Mouse (Mus musculus) cerebellum, adult 2 months (tissue): ENCODE data around the gene Srsf7. TPM values are rescaled to one million over a fixed set of nuclear protein-coding genes. Genes with fewer than 3 reads are reported as not detected.
A peak's percentile ranks its signal among the peaks of the same experiment; 100 is the strongest.

Experiments used
- DNase-seq, 2 experiments: peaks; one replicate each; pipeline ENCODE4 v3.0.0; 2021
- H3K27ac ChIP-seq: fragments of 200-500 bp; 2 replicates; pipeline ENCODE4 v1.5.1; 2012; ENCODE audit warnings: low read length, control low read depth, inconsistent platforms; ENCODE audit not compliant: insufficient read depth
- H3K27me3 ChIP-seq: fragments of 200-500 bp; 2 replicates; pipeline ENCODE4 v1.6.1; 2012; ENCODE audit warnings: inconsistent platforms, mild to moderate bottlenecking, low read length, moderate library complexity; ENCODE audit not compliant: control insufficient read depth, insufficient read depth
- H3K4me1 ChIP-seq: fragments of 200-500 bp; 2 replicates; pipeline ENCODE4 v1.6.1; 2011; ENCODE audit warnings: low read length; ENCODE audit not compliant: control insufficient read depth, insufficient read depth
- H3K4me3 ChIP-seq: fragments of 200-500 bp; replicated peaks from 2 replicates; pipeline ENCODE3; 2011; ENCODE audit warnings: mild to moderate bottlenecking, low read depth, low read length, control low read depth; ENCODE audit not compliant: insufficient read depth
- CTCF ChIP-seq: fragments of 200-500 bp; IDR thresholded peaks from 2 replicates; pipeline ENCODE4 v1.5.1; 2011; ENCODE audit warnings: low read depth, mild to moderate bottlenecking, control low read depth, low read length, moderate library complexity, borderline replicate concordance; ENCODE audit not compliant: insufficient read depth
- POLR2A ChIP-seq: fragments of 200-500 bp; IDR thresholded peaks from 2 replicates; pipeline ENCODE4 v1.6.1; 2011; ENCODE audit warnings: low read length, control low read depth, borderline replicate concordance; ENCODE audit not compliant: insufficient read depth
- WGBS: fragments of 180-500 bp; shearing (Covaris S2); methylation state at CpG from one replicate; pipeline ENCODE4 v1.1.7; 2018; 5-methylcytosine and 5-hydroxymethylcytosine counted together
- polyA plus RNA-seq: library from polyadenylated mRNA; depleted of rRNA; stranded (reverse); fragments of >200 nt; gene quantifications from 2 replicates; pipeline ENCODE4 v1.2.3, GENCODE M21; 2012; rRNA removed

Gene Srsf7
- 124 and 136 TPM in 2 replicates for polyA plus RNA-seq

DNA sequence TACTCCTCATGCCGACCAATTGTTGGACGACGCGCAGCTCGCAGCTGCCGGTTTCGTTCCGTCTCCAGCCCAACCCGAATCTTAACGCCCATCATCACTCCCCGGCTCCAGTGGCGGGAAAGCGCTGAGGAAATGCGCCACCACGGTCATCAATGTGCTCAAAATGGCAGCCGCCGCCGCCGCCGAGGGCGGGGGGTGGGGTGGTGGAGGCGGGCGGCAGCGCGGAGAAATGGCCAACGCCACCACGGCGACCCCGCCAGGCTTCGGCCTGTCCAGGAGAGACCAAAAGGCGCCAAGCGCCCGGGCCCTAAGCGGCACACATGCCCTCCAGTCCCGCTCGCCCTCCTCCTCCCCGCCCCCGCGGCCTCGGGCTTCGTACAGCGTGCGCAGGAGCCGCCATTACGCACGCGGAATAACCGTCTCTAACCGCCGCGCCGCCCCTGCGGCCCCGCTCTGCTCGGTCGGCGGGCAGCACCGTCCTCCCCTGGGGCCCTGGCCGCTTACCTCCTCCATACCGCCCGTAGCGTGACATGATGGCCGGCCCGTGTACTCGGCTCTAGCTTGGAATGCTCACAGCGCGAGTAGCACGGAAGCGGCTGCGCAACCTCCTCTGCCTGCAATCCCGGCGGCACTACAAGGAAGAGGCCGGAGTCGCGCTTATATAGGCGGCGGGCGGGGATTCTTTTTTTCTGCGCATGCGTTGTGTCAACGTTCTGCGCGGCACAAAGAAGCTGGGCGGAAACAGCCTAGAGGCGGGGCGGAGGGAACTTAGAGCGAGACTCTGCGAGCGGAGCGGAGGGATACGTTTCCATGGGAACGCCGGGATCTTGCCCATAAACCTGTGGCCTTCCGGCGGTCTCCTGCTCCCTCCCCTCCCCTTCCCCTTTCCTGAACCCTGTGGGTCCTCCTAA is at the start of gene Srsf7, which contains the start of gene Ttc39d:
TSS of gene Srsf7 (minus strand) at position 637 of the 911 bp plus-strand sequence.
TSS of gene Ttc39d (plus strand) at position 790 of the 911 bp plus-strand sequence.
- Histone ChIP-seq H3K27ac (peak within 1 kb of the TSS; percentile 85), H3K4me3 (peak within 1 kb of the TSS; percentile 60), H3K4me1 (no peaks in the 10 kb centered on the region), H3K27me3 (no peaks in the 10 kb centered on the region)
- no peak for TF ChIP-seq CTCF
- TF ChIP-seq POLR2A: peak; percentile 100
- peak; percentile 98 to 99 for DNase-seq
- under 1% methylated on average over 90 of the region's 95 CpGs for WGBS

DNA sequence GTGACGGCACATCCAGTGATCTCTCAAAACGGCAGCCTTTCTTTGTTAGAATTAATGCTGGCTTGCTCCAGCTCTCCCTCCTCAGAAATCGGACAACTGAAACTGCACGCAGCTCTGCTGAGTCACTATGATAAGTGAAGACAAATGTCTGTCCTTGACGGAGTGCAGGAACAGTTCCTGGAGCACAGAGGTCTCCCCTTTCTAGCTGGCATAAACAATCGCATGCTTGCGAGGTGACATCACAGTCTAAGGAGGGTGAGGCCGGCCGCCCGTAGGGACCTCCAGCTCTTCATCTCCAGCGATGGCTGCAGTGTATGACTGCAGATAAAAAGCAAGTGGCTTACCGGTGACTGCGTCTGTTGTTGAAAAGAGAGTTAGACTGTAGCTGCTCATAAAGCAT is 48.1 kb upstream of the Srsf7 start:
- no peaks in the 10 kb centered on the region for H3K4me1 ChIP-seq
- no peak overlapping the region for H3K4me3 ChIP-seq
- no peak for TF ChIP-seq CTCF
- DNase-seq: no peak
- H3K27me3 ChIP-seq: no peaks in the 10 kb centered on the region
- 77% methylated on average over 13 of the region's 13 CpGs for WGBS
- H3K27ac ChIP-seq: no peak overlapping the region

DNA sequence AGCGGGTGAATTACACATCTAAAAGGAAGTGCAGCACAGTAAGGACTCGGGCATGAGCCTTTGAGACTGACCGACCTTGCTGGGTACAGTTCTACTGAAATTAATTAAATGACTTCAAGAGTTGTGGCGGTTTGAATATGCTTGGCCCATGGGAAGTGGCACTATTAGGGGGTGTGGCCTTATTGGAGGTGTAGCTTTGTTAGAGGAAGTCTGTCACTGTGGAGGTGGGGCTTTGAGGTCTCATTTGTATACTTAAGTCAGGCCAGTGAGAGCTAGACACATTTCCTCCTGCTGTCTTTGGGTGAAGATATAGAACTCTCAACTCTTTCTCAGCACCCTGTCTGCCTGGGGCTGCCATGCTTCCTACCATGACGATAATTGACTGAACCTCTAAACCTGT is 47.3 kb upstream of the Srsf7 start:
- Histone ChIP-seq H3K4me3 (no peak overlapping the region), H3K27ac (no peak overlapping the region), H3K4me1 (no peaks in the 10 kb centered on the region), H3K27me3 (no peaks in the 10 kb centered on the region)
- 97% methylated on average over 5 of the region's 5 CpGs for WGBS
- DNase-seq: no peak
- no peak for TF ChIP-seq CTCF
- TF ChIP-seq POLR2A: no peak

DNA sequence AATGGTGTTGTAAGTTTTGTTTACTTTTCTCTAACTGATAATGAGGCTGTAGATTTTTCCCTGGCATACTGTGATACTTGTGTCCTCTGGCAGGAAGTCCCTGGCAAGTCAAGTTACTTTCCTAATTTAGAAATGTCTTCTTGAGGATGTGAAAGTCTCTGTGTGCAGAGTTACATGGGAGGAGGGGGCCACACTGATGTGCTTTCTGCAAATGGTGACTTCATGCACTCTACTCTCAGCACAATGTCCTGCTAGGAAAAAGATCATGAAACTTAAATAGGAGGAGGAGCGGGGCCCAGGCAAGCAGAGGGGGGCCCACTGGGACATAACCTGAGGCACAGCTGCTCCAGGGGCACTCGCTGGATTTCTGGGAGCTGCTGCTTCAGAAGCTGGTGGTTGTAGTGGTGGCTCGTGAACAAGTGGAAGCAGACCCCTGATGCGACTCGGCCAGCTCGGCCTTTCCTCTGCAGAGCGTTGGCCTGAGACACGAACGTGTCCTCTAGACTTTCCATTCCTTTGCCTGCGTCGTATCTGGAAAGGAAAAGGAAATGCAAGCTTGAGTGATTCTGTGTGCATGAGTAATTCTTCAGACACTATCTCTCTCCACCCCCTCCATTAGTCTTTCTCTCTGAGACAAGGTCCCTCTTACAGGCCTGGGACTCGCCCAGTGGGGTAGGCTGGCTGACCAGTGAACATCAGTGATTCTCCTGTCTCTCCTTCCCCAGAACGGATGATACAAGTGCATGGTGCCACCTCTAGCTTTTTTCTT is 45.8 kb upstream of the Srsf7 start:
- DNase-seq: no peak
- no peaks in the 10 kb centered on the region for H3K27me3 ChIP-seq
- no peaks in the 10 kb centered on the region for H3K4me1 ChIP-seq
- 69% methylated on average over 13 of the region's 13 CpGs for WGBS
- no peak overlapping the region for H3K4me3 ChIP-seq
- H3K27ac ChIP-seq: no peak overlapping the region
- TF ChIP-seq POLR2A (no peak), CTCF (no peak)

DNA sequence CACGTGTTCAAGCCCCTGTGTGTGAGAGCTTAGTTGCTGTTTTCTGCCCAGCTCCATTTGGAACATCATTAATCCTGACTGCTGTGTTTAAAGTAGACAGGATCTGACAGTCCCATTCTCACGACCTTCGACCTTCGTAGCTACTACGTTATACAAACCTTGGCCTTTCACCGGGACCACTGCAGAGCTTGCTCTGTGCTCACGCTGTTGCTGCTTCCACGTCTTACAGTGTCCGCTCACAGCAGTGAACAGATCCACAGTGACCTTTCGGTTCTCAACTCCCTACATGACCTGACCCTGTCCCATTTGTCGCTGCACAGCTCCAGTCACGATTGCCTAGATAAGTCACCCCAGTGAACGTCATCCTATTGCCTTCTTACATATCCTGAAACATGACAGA is 36.0 kb upstream of the Srsf7 start:
- WGBS: 67% methylated on average over 13 of the region's 13 CpGs
- no peaks in the 10 kb centered on the region for H3K27me3 ChIP-seq
- no peak overlapping the region for H3K27ac ChIP-seq
- no peak for DNase-seq
- TF ChIP-seq CTCF (no peak), POLR2A (no peak)
- H3K4me3 ChIP-seq: no peak overlapping the region
- H3K4me1 ChIP-seq: no peaks in the 10 kb centered on the region

DNA sequence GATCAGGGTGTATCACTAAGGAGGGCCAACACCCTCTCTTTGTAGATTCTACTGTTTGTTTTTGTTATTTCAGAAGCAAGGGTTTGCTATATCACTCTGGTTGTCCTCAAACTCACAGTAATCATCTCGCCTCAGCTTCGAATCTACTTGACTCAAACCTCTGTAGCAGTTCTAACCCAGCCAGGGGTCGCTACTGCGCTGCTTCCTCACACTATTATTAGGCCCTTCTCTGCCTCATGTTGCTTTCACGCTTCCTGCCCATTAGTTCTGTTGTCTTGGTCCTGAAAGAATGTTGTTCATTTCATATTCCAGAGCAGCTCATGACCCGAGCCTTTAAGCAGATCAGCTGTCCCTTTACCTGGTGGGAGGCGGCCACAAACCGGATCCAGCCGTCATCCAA is 34.5 kb upstream of the Srsf7 start:
- TF ChIP-seq POLR2A (no peak), CTCF (no peak)
- Histone ChIP-seq H3K27ac (no peak overlapping the region), H3K4me3 (no peak overlapping the region), H3K4me1 (no peaks in the 10 kb centered on the region), H3K27me3 (no peaks in the 10 kb centered on the region)
- whole genome bisulfite sequencing: 82% methylated on average over 9 of the region's 9 CpGs
- no peak for DNase-seq

DNA sequence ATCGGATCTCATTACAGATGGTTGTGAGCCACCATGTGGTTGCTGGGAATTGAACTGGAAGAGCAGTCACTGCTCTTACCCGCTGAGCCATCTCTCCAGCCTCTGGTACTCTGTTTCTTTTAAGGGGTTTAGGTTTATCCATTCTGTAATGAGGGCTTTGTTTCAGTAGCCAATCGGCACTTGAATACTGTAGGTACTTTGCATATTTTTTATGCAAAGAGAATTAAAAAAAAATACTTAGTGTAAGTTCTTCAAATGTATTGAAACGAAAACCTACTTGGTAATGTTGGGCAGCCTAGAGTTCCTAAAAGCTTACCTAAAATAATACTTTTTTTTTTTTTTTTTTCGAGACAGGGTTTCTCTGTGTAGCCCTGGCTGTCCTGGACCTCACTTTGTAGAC is 30.4 kb upstream of the Srsf7 start:
- TF ChIP-seq POLR2A: no peak
- TF ChIP-seq CTCF: no peak
- WGBS: 76% methylated on average over 5 of the region's 5 CpGs
- no peaks in the 10 kb centered on the region for H3K4me1 ChIP-seq
- H3K27ac ChIP-seq: no peak overlapping the region
- no peak overlapping the region for H3K4me3 ChIP-seq
- DNase-seq: no peak
- H3K27me3 ChIP-seq: no peaks in the 10 kb centered on the region
